Mouse (Mus musculus) bone marrow, adult 2 months (tissue): ENCODE results near the gene Pik3cb.

Experiments
- CTCF ChIP-seq: fragments of 200-500 bp; IDR thresholded peaks from 2 replicates; pipeline ENCODE4 v1.5.1; 2011; ENCODE audit warnings: low read length, control low read depth; ENCODE audit not compliant: control insufficient read depth, insufficient read depth
- POLR2A ChIP-seq: fragments of 200-500 bp; IDR thresholded peaks from 2 replicates; pipeline ENCODE4 v1.6.1; 2011; ENCODE audit warnings: low read depth, mild to moderate bottlenecking, control low read depth, low read length, borderline replicate concordance; ENCODE audit not compliant: control insufficient read depth

DNA sequence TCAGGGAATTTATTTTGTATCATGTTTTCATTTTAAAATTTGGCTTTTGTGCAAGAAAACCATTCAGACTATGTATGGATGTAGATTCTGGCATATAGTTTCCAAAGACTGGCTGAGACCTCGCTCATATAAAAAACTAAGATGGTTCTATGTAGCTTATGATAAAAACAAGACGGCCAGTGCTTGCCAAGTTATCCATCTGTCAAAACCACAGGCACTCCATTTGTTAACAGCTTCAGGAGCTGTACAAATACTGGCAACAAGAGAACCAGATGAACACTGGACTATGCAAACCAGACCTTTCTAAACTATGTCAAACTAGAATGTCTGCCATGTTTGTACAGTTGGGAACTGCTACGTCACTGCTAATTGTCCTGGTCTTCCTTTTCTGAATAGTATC lies 82.7 kb downstream of the Pik3cb start:
- TF ChIP-seq CTCF (no peak), POLR2A (no peak)
